Mouse (Mus musculus) neural tube, embryonic 13.5 days (tissue): ENCODE data around the gene Plcg2. TPM values are rescaled to one million over a fixed set of nuclear protein-coding genes. Genes with fewer than 3 reads are reported as not detected.

Source experiments
- ATAC-seq: fragments of 200-750 bp; cut with Nextera tagmentation; 2 replicates; pipeline ENCODE4 v1.8.0; 2017; ENCODE audit warnings: low read depth, mild to moderate bottlenecking, moderate TSS enrichment, moderate library complexity
- H3K27ac ChIP-seq: fragments of 300-500 bp; sonication (generic); replicated peaks from 2 replicates; pipeline ENCODE4 v1.5.1; 2015; ENCODE audit warnings: moderate library complexity, mild to moderate bottlenecking, inconsistent platforms
- H3K27me3 ChIP-seq: fragments of 300-500 bp; sonication (generic); 2 replicates; pipeline ENCODE4 v1.6.1; 2015; ENCODE audit warnings: mild to moderate bottlenecking, inconsistent platforms
- H3K36me3 ChIP-seq: fragments of 300-500 bp; sonication (generic); 2 replicates; pipeline ENCODE4 v1.6.1; 2015; ENCODE audit warnings: mild to moderate bottlenecking, inconsistent platforms
- H3K4me1 ChIP-seq: fragments of 300-500 bp; sonication (generic); replicated peaks from 2 replicates; pipeline ENCODE4 v1.6.1; 2015; ENCODE audit warnings: inconsistent platforms
- H3K4me2 ChIP-seq: fragments of 300-500 bp; sonication (generic); 2 replicates; pipeline ENCODE4 v1.6.1; 2015; ENCODE audit warnings: inconsistent platforms, mild to moderate bottlenecking, moderate library complexity
- H3K4me3 ChIP-seq: fragments of 300-500 bp; sonication (generic); 2 replicates; pipeline ENCODE4 v1.5.1; 2015; ENCODE audit warnings: mild to moderate bottlenecking, inconsistent platforms
- H3K9ac ChIP-seq: fragments of 300-500 bp; sonication (generic); 2 replicates; pipeline ENCODE4 v1.6.1; 2015; ENCODE audit warnings: moderate library complexity, mild to moderate bottlenecking, inconsistent platforms
- H3K9me3 ChIP-seq: fragments of 300-500 bp; sonication (generic); 2 replicates; pipeline ENCODE4 v1.6.1; 2016; ENCODE audit warnings: inconsistent platforms
- WGBS: fragments of 180-500 bp; shearing (Covaris S2); methylation state at CpG from one replicate; pipeline ENCODE4 v1.1.7; 2015; 5-methylcytosine and 5-hydroxymethylcytosine counted together
- polyA plus RNA-seq: library from polyadenylated mRNA; unstranded; fragments of >200 nt; fragmentation: Nextera tagmentation; extraction: Ambion mirVana; gene quantifications from 2 replicates; pipeline ENCODE4 v1.2.1, GENCODE M21; 2015

Gene Plcg2
- polyA plus RNA-seq, 1 experiment from 2014 or later = 1.1 TPM

DNA sequence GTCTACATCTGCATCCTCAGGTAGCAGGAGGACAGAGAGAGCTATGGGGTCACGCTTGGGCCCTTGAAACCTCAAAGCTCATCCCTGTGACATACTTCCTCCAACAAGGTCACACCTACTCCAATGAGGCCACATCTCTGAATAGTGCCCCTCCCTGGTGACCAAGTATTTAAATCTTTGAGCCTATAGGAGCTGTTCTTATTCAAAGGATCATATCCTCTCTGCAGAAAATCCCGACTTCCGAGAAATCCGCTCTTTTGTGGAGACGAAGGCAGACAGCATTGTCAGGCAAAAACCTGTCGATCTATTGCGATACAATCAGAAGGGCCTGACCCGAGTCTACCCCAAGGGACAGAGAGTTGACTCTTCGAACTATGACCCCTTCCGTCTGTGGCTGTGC, 112.4 kb downstream of the Plcg2 start:
- Histone ChIP-seq H3K4me3 (no peak overlapping the region), H3K9me3 (no peaks in the 10 kb centered on the region), H3K27me3 (no peaks in the 10 kb centered on the region), H3K9ac (no peak overlapping the region), H3K27ac (no peak overlapping the region), H3K4me1 (no peaks in the 10 kb centered on the region), H3K4me2 (no peak overlapping the region), H3K36me3 (no peaks in the 10 kb centered on the region)
- ATAC-seq = no peak
- WGBS = 94% methylated on average over 10 of the region's 10 CpGs

GRCm38 (mm10) chr8:117612861-117613260, 114.8 kb downstream of the Plcg2 start:
- Histone ChIP-seq H3K9me3 (peaks cover 6% of the 10 kb centered on the region; the same call in 1 of the 2 replicates), H3K4me1 (no peaks in the 10 kb centered on the region), H3K4me2 (no peak overlapping the region), H3K36me3 (no peaks in the 10 kb centered on the region), H3K4me3 (no peak overlapping the region), H3K27ac (no peak overlapping the region), H3K9ac (no peak overlapping the region), H3K27me3 (no peaks in the 10 kb centered on the region)
- ATAC-seq = no peak
- WGBS = 79% methylated on average over 12 of the region's 12 CpGs

DNA sequence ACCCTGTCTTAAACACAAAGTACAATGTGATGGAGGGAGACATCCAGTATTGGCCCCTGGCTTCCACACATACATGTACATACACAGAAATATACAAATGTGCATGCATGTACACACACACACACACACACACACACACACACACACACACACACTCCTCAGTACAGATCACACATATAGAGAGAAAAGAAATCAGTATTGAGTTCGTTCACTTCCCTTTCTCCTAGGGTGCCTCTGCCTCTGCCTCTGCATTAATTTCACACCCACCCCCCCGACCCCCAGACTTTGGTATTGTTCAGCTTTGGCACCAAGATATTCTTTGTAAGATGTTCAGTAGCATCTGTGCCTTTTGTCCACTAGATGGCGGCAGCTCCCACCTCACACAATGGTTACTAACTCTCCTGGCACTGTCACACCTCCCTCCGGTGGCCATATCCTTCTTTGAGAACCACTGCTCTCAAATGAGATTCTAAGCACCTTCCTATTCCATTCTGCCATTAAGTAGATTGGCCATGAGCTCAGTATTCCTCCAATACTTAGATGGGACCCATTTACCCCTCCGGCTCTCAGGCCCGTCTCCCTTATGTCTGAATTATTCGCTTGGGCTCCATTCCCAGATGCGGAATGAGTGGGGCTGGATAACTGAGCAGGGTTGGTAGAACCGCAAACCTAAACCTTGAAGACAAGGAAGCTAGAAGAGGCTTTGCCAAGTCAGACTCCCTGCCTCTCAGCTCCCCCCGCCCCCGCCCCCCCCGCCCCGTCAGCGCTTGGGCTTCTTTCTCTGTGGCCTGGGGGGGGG, 128.1 kb downstream of the Plcg2 start:
- Histone ChIP-seq H3K27me3 (no peaks in the 10 kb centered on the region), H3K9me3 (0 out of 2 replicates have a peak, but pooled peaks cover 9% of the 10 kb centered on the region), H3K4me3 (no peak overlapping the region), H3K36me3 (no peaks in the 10 kb centered on the region), H3K4me1 (peaks cover 7% of the 10 kb centered on the region; the same call in 1 of the 2 replicates), H3K27ac (no peak overlapping the region), H3K9ac (no peak overlapping the region), H3K4me2 (no peak overlapping the region)
- peak; percentile 63; the same call in 1 of the 2 replicates for ATAC-seq
- 70% methylated on average over 14 of the region's 14 CpGs for WGBS

DNA sequence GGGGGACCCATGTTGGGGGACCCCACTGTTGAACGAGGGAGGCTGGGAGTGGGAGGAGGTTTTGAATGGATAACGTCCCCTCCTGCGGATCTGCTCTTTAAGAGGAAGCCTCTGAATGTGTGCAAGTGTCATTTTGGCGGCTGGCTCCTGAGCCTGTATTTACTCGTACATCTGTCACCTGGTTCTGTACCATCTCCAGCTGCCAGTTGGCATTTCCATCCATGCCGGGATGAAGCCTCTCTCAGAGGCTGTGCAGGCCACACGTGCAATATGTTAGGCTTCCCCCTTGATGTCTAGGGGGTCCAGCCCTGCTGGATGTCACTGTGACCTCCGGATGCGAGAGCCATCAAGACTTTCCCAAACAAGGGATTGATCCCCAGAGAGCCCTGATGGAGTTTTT, 129.0 kb downstream of the Plcg2 start:
- no peak overlapping the region for H3K9ac ChIP-seq
- WGBS = 63% methylated on average over 9 of the region's 9 CpGs

DNA sequence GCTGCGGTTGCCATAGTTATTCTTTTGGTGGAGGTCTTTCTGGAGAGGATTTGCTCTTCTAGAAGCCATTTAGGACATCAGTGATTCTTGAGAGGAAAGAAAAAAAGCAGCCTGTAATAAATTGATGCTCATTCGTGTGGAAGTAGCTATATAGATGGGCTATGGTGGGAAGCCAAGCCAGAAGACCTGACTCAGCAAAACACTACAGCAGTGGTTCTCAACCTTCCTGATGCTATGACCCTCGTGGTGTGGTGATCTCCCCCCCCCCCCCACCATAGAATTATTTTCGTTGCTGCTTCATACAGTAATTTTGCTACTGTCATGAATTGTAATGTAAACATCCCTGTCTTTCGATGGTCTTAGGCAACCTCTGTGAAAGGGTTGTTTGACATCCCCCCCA, 134.4 kb downstream of the Plcg2 start:
- H3K9ac ChIP-seq = no peak overlapping the region
- no peaks in the 10 kb centered on the region for H3K36me3 ChIP-seq
- ATAC-seq = no peak
- H3K27me3 ChIP-seq = no peaks in the 10 kb centered on the region
- WGBS = 84% methylated on average over 5 of the region's 5 CpGs
- H3K27ac ChIP-seq = no peak overlapping the region
- H3K4me2 ChIP-seq = no peak overlapping the region
- no peaks in the 10 kb centered on the region for H3K4me1 ChIP-seq
- H3K9me3 ChIP-seq = no peaks in the 10 kb centered on the region
- H3K4me3 ChIP-seq = no peak overlapping the region

More for the DNA sequence above, 129.0 kb downstream of the Plcg2 start:
- no peak overlapping the region for H3K27ac ChIP-seq
- no peak overlapping the region for H3K4me3 ChIP-seq
- H3K4me1 ChIP-seq = peaks cover 7% of the 10 kb centered on the region; the same call in 1 of the 2 replicates
- no peaks in the 10 kb centered on the region for H3K27me3 ChIP-seq
- no peak for ATAC-seq
- H3K9me3 ChIP-seq = 0 out of 2 replicates have a peak, but pooled peaks cover 5% of the 10 kb centered on the region
- no peak overlapping the region for H3K4me2 ChIP-seq
- no peaks in the 10 kb centered on the region for H3K36me3 ChIP-seq

GRCm38 (mm10) chr8:117634406-117634805, 136.3 kb downstream of the Plcg2 start:
- ATAC-seq = no peak
- Histone ChIP-seq H3K4me1 (no peaks in the 10 kb centered on the region), H3K4me3 (no peak overlapping the region), H3K4me2 (no peak overlapping the region), H3K27ac (no peak overlapping the region), H3K27me3 (no peaks in the 10 kb centered on the region), H3K9ac (no peak overlapping the region), H3K9me3 (no peaks in the 10 kb centered on the region), H3K36me3 (no peaks in the 10 kb centered on the region)
- WGBS = 88% methylated on average over 7 of the region's 7 CpGs

DNA sequence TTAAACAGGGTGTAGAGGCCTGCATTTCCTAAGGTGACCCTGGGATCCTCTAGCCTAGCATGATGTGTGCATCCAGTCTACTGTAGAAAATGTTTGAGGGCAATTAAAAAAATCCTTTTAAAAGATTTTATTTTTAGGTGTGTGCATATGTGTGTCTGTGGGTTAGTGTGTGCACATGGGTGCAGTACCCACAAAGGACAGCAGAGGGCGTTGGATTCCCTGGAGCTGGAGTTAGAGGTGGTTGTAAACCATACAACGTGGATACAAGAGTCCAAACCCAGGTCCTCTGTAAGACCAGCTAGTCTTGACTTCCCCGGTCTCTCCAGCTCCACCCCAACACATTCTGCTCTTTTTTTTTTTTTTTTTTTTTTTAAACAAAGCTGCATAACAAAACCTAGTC, 139.4 kb downstream of the Plcg2 start:
- Histone ChIP-seq H3K9me3 (no peaks in the 10 kb centered on the region), H3K9ac (no peak overlapping the region), H3K4me2 (no peak overlapping the region), H3K27ac (no peak overlapping the region), H3K4me3 (no peak overlapping the region), H3K4me1 (no peaks in the 10 kb centered on the region), H3K27me3 (no peaks in the 10 kb centered on the region), H3K36me3 (no peaks in the 10 kb centered on the region)
- no peak for ATAC-seq
- WGBS = 66% methylated on average over 3 of the region's 3 CpGs

- H3K4me3 ChIP-seq = no peak overlapping the region
- H3K27me3 ChIP-seq = no peaks in the 10 kb centered on the region
- H3K4me1 ChIP-seq = no peaks in the 10 kb centered on the region
- no peak for ATAC-seq
- 95% methylated on average over 9 of the region's 9 CpGs for WGBS
- no peak overlapping the region for H3K27ac ChIP-seq
- no peak overlapping the region for H3K4me2 ChIP-seq
- no peak overlapping the region for H3K9ac ChIP-seq
- H3K9me3 ChIP-seq = no peaks in the 10 kb centered on the region
- no peaks in the 10 kb centered on the region for H3K36me3 ChIP-seq
Observed at GRCm38 (mm10) chr8:117639631-117640030, 141.5 kb downstream of the Plcg2 start.

DNA sequence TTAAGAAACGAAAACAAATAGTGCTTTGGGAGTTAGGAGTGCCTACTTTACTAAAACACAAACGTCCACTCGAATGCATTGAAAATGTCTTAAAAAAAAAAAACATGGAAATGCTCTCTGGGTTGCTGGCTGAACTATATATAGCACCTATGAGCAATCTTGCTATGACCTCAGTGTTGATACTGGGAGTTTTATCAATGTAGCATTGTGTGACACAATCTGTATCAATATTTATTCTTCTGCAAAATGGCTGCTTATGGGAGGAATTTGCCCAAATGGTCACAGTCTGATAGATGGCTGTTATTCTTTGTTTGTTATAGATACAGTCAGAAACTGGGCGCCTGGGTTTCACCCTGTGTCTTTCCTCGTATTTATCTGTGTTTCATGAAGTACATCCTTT, 147.4 kb downstream of the Plcg2 start:
- 0 out of 2 replicates have a peak, but pooled peaks cover 7% of the 10 kb centered on the region for H3K9me3 ChIP-seq
- no peaks in the 10 kb centered on the region for H3K36me3 ChIP-seq
- no peaks in the 10 kb centered on the region for H3K4me1 ChIP-seq
- H3K27me3 ChIP-seq = no peaks in the 10 kb centered on the region; the same call in 1 of the 2 replicates
- no peak overlapping the region for H3K4me2 ChIP-seq
- H3K9ac ChIP-seq = no peak overlapping the region
- no peak overlapping the region for H3K4me3 ChIP-seq
- H3K27ac ChIP-seq = no peak overlapping the region
- no peak for ATAC-seq
- WGBS = 73% methylated on average over 5 of the region's 5 CpGs

DNA sequence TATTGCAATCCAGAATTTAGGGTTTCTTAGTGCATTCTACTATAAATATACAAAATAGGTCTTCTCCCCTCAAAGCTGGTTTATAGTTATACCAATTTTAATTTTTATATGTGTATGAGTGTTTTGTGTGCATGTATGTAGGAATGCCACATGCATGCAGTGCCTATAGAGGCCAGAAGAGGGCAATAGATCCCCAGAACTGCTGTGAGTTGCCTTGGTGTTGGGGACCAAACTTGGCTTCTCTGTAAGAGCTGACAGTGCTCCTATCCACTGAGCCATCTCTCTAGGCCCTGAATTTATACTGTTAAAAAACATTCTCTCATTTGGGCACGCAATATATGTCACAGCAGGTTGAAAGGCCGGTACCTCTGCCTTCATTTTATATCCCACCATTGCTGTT, 147.9 kb downstream of the Plcg2 start:
- no peak overlapping the region for H3K4me3 ChIP-seq
- ATAC-seq = no peak
- no peaks in the 10 kb centered on the region; the same call in 1 of the 2 replicates for H3K27me3 ChIP-seq
- no peaks in the 10 kb centered on the region for H3K36me3 ChIP-seq
- H3K4me2 ChIP-seq = no peak overlapping the region
- 0 out of 2 replicates have a peak, but pooled peaks cover 7% of the 10 kb centered on the region for H3K9me3 ChIP-seq
- no peak overlapping the region for H3K9ac ChIP-seq
- H3K4me1 ChIP-seq = no peaks in the 10 kb centered on the region
- H3K27ac ChIP-seq = no peak overlapping the region
- WGBS = 41% methylated on average over 2 of the region's 2 CpGs

GRCm38 (mm10) chr8:117646440-117646839, 148.3 kb downstream of the Plcg2 start:
- Histone ChIP-seq H3K27me3 (no peaks in the 10 kb centered on the region; the same call in 1 of the 2 replicates), H3K9me3 (0 out of 2 replicates have a peak, but pooled peaks cover 7% of the 10 kb centered on the region), H3K4me3 (no peak overlapping the region), H3K36me3 (no peaks in the 10 kb centered on the region), H3K4me2 (no peak overlapping the region), H3K27ac (no peak overlapping the region), H3K4me1 (no peaks in the 10 kb centered on the region), H3K9ac (no peak overlapping the region)
- ATAC-seq = no peak
- 74% methylated on average over 5 of the region's 5 CpGs for WGBS

- no peaks in the 10 kb centered on the region for H3K4me1 ChIP-seq
- ATAC-seq = no peak
Observed at GRCm38 (mm10) chr8:117652318-117652717, 154.2 kb downstream of the Plcg2 start.

More at GRCm38 (mm10) chr8:117652318-117652717, 154.2 kb downstream of the Plcg2 start:
- no peaks in the 10 kb centered on the region for H3K27me3 ChIP-seq
- H3K9me3 ChIP-seq = 0 out of 2 replicates have a peak, but pooled peaks cover 7% of the 10 kb centered on the region
- 92% methylated on average over 1 of the region's 1 CpGs for whole genome bisulfite sequencing
- no peaks in the 10 kb centered on the region for H3K36me3 ChIP-seq
- H3K9ac ChIP-seq = no peak overlapping the region
- H3K4me3 ChIP-seq = no peak overlapping the region
- no peak overlapping the region for H3K4me2 ChIP-seq
- H3K27ac ChIP-seq = no peak overlapping the region
